Mouse (Mus musculus) MEL (cell line): ENCODE data around the gene Zfp3. TPM values are rescaled to one million over a fixed set of nuclear protein-coding genes. Genes with fewer than 3 reads are reported as not detected.

Experiments used
- DNase-seq: peaks from one replicate; pipeline ENCODE4 v3.0.0; 2011; ENCODE audit warnings: low read depth, low spot score
- H3K27ac ChIP-seq: 2 replicates; pipeline ENCODE4 v1.5.1; 2012; ENCODE audit warnings: low read depth, mild to moderate bottlenecking, control low read depth, low read length, moderate library complexity; ENCODE audit not compliant: control insufficient read depth
- H3K27me3 ChIP-seq, 2 experiments: fragments of 150-350 bp in 1 of 2; sonication (generic) in 1 of 2; 2 replicates each; pipeline ENCODE4 v1.6.1; 2012; ENCODE audit warnings: low read length in 2 of 2, mild to moderate bottlenecking in 2 of 2, improper control_type of control experiment in 1 of 2, moderate library complexity in 1 of 2; ENCODE audit not compliant: insufficient read depth in 2 of 2, control insufficient read depth in 1 of 2
- H3K36me3 ChIP-seq, 2 experiments: 2 replicates each; pipeline ENCODE4 v1.6.1; 2012 to 2014; ENCODE audit warnings: low read length in 2 of 2, improper control_type of control experiment in 1 of 2, inconsistent platforms in 1 of 2, mild to moderate bottlenecking in 1 of 2; ENCODE audit not compliant: insufficient read depth in 2 of 2, control insufficient read depth in 1 of 2
- H3K4me1 ChIP-seq, 2 experiments: fragments of 150-350 bp in 1 of 2; sonication (generic) in 1 of 2; 2 replicates each; pipeline ENCODE4 v1.6.1; 2012; ENCODE audit warnings: low read length in 2 of 2, improper control_type of control experiment in 1 of 2, mild to moderate bottlenecking in 1 of 2; ENCODE audit not compliant: insufficient read depth in 2 of 2, control insufficient read depth in 1 of 2
- H3K4me3 ChIP-seq, 2 experiments: fragments of 150-350 bp in 1 of 2; sonication (generic) in 1 of 2; 2 replicates each; pipeline ENCODE4 v1.5.1; 2012; ENCODE audit warnings: low read depth in 2 of 2, low read length in 2 of 2, mild to moderate bottlenecking in 2 of 2, moderate library complexity in 2 of 2, control low read depth in 1 of 2, improper control_type of control experiment in 1 of 2; ENCODE audit not compliant: control insufficient read depth in 1 of 2, insufficient read depth in 1 of 2
- H3K79me2 ChIP-seq: 2 replicates; pipeline ENCODE4 v1.6.1; 2012; ENCODE audit warnings: mild to moderate bottlenecking, low read length, moderate library complexity; ENCODE audit not compliant: control insufficient read depth, poor library complexity, insufficient read depth
- H3K9ac ChIP-seq: 2 replicates; pipeline ENCODE4 v1.6.1; 2012; ENCODE audit warnings: low read depth, mild to moderate bottlenecking, control low read depth, low read length, moderate library complexity; ENCODE audit not compliant: control insufficient read depth, poor library complexity, severe bottlenecking
- H3K9me3 ChIP-seq: fragments of 150-350 bp; sonication (generic); replicated peaks from 2 replicates; pipeline ENCODE4 v1.6.1; 2012; ENCODE audit warnings: mild to moderate bottlenecking, low read length, improper control_type of control experiment, moderate library complexity; ENCODE audit not compliant: insufficient read depth
- BHLHE40 ChIP-seq: IDR thresholded peaks from 2 replicates; pipeline ENCODE4 v1.6.1; 2012; ENCODE audit warnings: low read depth, mild to moderate bottlenecking, inconsistent platforms, low read length, improper control_type of control experiment, borderline replicate concordance
- CHD1 ChIP-seq: IDR thresholded peaks from 2 replicates; pipeline ENCODE4 v1.6.1; 2012; ENCODE audit warnings: low read depth, mild to moderate bottlenecking, inconsistent platforms, low read length, improper control_type of control experiment
- CHD2 ChIP-seq: IDR thresholded peaks from 2 replicates; pipeline ENCODE4 v1.6.1; 2011; ENCODE audit warnings: low read length, improper control_type of control experiment
- CTCF ChIP-seq, 3 experiments: IDR thresholded peaks in 2 of 3; conservative IDR thresholded peaks in 1 of 3; 2 replicates each; pipeline ENCODE4 v1.5.1; 2011 to 2012; ENCODE audit warnings: low read length in 3 of 3, low read depth in 2 of 3, mild to moderate bottlenecking in 2 of 3, improper control_type of control experiment in 1 of 3, inconsistent platforms in 1 of 3, mixed read lengths in 1 of 3, moderate library complexity in 1 of 3; ENCODE audit not compliant: control insufficient read depth in 1 of 3, insufficient read depth in 1 of 3, poor library complexity in 1 of 3, severe bottlenecking in 1 of 3
- E2F4 ChIP-seq: IDR thresholded peaks from 2 replicates; pipeline ENCODE4 v1.6.1; 2011; ENCODE audit warnings: low read depth, low read length, improper control_type of control experiment, borderline replicate concordance
- ETS1 ChIP-seq: IDR thresholded peaks from 2 replicates; pipeline ENCODE4 v1.6.1; 2012; ENCODE audit warnings: low read depth, mild to moderate bottlenecking, inconsistent platforms, low read length, improper control_type of control experiment, moderate library complexity
- HCFC1 ChIP-seq: IDR thresholded peaks from 2 replicates; pipeline ENCODE4 v1.6.1; 2012; ENCODE audit warnings: low read depth, mild to moderate bottlenecking, inconsistent platforms, low read length, improper control_type of control experiment, moderate library complexity
- JUND ChIP-seq: IDR thresholded peaks from 2 replicates; pipeline ENCODE4 v1.6.1; 2011; ENCODE audit warnings: low read depth, mild to moderate bottlenecking, improper control_type of control experiment, low read length
- MAFK ChIP-seq: IDR thresholded peaks from 2 replicates; pipeline ENCODE4 v1.6.1; 2011; ENCODE audit warnings: low read depth, mild to moderate bottlenecking, low read length, improper control_type of control experiment, borderline replicate concordance
- MAZ ChIP-seq: IDR thresholded peaks from 2 replicates; pipeline ENCODE4 v1.6.1; 2012; ENCODE audit warnings: low read depth, mild to moderate bottlenecking, inconsistent platforms, low read length, improper control_type of control experiment
- MEF2A ChIP-seq: IDR thresholded peaks from 2 replicates; pipeline ENCODE4 v1.6.1; 2014; ENCODE audit warnings: low read depth, mild to moderate bottlenecking, inconsistent platforms, low read length, improper control_type of control experiment; ENCODE audit not compliant: poor library complexity, insufficient replicate concordance, severe bottlenecking; ENCODE audit errors: extremely low read depth
- MYB ChIP-seq: IDR thresholded peaks from 2 replicates; pipeline ENCODE4 v1.6.1; 2011; ENCODE audit warnings: mild to moderate bottlenecking, low read depth, low read length, improper control_type of control experiment
- MYC ChIP-seq: IDR thresholded peaks from 2 replicates; pipeline ENCODE4 v1.6.1; 2011; ENCODE audit warnings: low read depth, mild to moderate bottlenecking, low read length, improper control_type of control experiment, moderate library complexity
- NELFE ChIP-seq: IDR thresholded peaks from 2 replicates; pipeline ENCODE4 v1.6.1; 2011; ENCODE audit warnings: low read depth, low read length, improper control_type of control experiment
- NRF1 ChIP-seq: IDR thresholded peaks from 2 replicates; pipeline ENCODE4 v1.6.1; 2014; ENCODE audit warnings: low read depth, mild to moderate bottlenecking, inconsistent platforms, low read length, improper control_type of control experiment, moderate library complexity; ENCODE audit not compliant: poor library complexity, insufficient read depth, severe bottlenecking
- POLR2AphosphoS2 ChIP-seq: IDR thresholded peaks from 2 replicates; pipeline ENCODE4 v1.6.1; 2011; ENCODE audit warnings: low read length, improper control_type of control experiment
- POLR2AphosphoS5 ChIP-seq: IDR thresholded peaks from 2 replicates; pipeline ENCODE4 v1.6.1; 2012; ENCODE audit warnings: low read depth, borderline replicate concordance, mild to moderate bottlenecking, inconsistent platforms, low read length, moderate library complexity, mixed read lengths
- RCOR1 ChIP-seq: IDR thresholded peaks from 2 replicates; pipeline ENCODE4 v1.6.1; 2012; ENCODE audit warnings: low read depth, mild to moderate bottlenecking, inconsistent platforms, low read length, improper control_type of control experiment
- SIN3A ChIP-seq: IDR thresholded peaks from 2 replicates; pipeline ENCODE4 v1.6.1; 2012; ENCODE audit warnings: low read length, improper control_type of control experiment, inconsistent platforms
- SMC3 ChIP-seq: IDR thresholded peaks from 2 replicates; pipeline ENCODE4 v1.6.1; 2011; ENCODE audit warnings: low read depth, low read length, improper control_type of control experiment
- TAL1 ChIP-seq: IDR thresholded peaks from 2 replicates; pipeline ENCODE4 v1.6.1; 2012; ENCODE audit warnings: mild to moderate bottlenecking, inconsistent platforms, low read length, moderate library complexity, mixed read lengths
- TBP ChIP-seq: IDR thresholded peaks from 2 replicates; pipeline ENCODE4 v1.8.0; 2011; ENCODE audit warnings: low read depth, low read length, improper control_type of control experiment
- USF1 ChIP-seq: IDR thresholded peaks from 2 replicates; pipeline ENCODE4 v1.6.1; 2014; ENCODE audit warnings: low read depth, mild to moderate bottlenecking, inconsistent platforms, low read length, improper control_type of control experiment, moderate library complexity
- USF2 ChIP-seq, 2 experiments: IDR thresholded peaks; 2 replicates each; pipeline ENCODE4 v1.6.1; 2011 to 2012; ENCODE audit warnings: improper control_type of control experiment in 2 of 2, low read length in 2 of 2, borderline replicate concordance in 1 of 2, inconsistent platforms in 1 of 2, low read depth in 1 of 2, mild to moderate bottlenecking in 1 of 2; ENCODE audit not compliant: insufficient read depth in 1 of 2
- ZKSCAN1 ChIP-seq: IDR thresholded peaks from 2 replicates; pipeline ENCODE4 v1.6.1; 2012; ENCODE audit warnings: low read depth, mild to moderate bottlenecking, inconsistent platforms, low read length, improper control_type of control experiment, moderate library complexity
- ZMIZ1 ChIP-seq: IDR thresholded peaks from 2 replicates; pipeline ENCODE4 v1.6.1; 2012; ENCODE audit warnings: low read depth, mild to moderate bottlenecking, inconsistent platforms, low read length, improper control_type of control experiment, moderate library complexity
- ZNF384 ChIP-seq: IDR thresholded peaks from 2 replicates; pipeline ENCODE4 v1.6.1; 2012; ENCODE audit warnings: low read depth, mild to moderate bottlenecking, inconsistent platforms, low read length, improper control_type of control experiment
- polyA plus RNA-seq, 2 experiments: library from polyadenylated mRNA; stranded (reverse) in 1 of 2; unstranded in 1 of 2; fragments of >175 nt in 1 of 2; fragments of >200 nt in 1 of 2; gene quantifications; 2 replicates each; pipeline versions ENCODE4 v1.2.1 to v1.2.4; 2012; ENCODE audit warnings: low replicate concordance in 2 of 2, low read depth in 1 of 2; ENCODE audit not compliant: insufficient read length in 2 of 2, insufficient read depth in 1 of 2, missing spikeins in 1 of 2
- total RNA-seq: library from RNA; depleted of rRNA; stranded (reverse); fragments of 300-350 nt; gene quantifications from 2 replicates; pipeline ENCODE4 v1.2.3, GENCODE M21; 2012

Zfp3 gene
- total and polyA plus RNA-seq, 3 experiments: 1.5 to 1.9 TPM; not detected in 1

DNA sequence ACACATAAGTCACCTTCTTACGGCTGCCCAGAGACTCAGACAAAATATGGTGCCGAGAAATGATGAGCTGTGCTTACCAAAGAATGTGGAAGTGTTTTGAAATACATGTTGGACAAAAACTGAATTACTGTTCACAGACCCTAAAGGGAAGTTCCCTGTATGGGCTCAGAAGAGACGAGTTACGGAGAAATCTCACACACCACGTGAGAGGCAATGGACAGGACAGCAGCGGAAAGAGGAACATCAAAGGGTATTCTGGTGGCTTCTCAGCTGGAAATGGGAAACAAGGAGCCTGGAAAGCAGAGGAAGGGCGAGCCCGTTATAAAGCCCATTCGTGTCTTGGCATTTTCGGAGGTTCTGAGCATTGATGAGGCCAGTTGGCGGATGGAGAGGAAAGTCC, 23.0 kb downstream of the Zfp3 start:
- DNase-seq: no peak
- H3K9ac ChIP-seq: no peak overlapping the region
- TF ChIP-seq SIN3A (no peak), ETS1 (no peak), TAL1 (no peak), RCOR1 (no peak), CHD2 (no peak), CTCF (IDR thresholded peaks at IDR 0.05 in 2 of 3, conservative IDR thresholded peaks at IDR 0.05 in 1 of 3; ENCODE audit: control insufficient read depth in 1 of 3, insufficient read depth in 1 of 3, low read depth in 2 of 3, low read length in 3 of 3, poor library complexity in 1 of 3, severe bottlenecking in 1 of 3) (no peak), ZNF384 (no peak), USF1 (no peak), TBP (no peak), BHLHE40 (no peak), MYB (no peak), JUND (no peak), MYC (no peak), MAZ (no peak), E2F4 (no peak), NELFE (no peak), USF2 (IDR thresholded peaks at IDR 0.05; ENCODE audit: borderline replicate concordance in 1 of 2, insufficient read depth in 1 of 2, low read depth in 1 of 2, low read length in 2 of 2) (no peak), NRF1 (no peak)
- TF ChIP-seq, all 39 proteins: peak for 0
- no peak overlapping the region for H3K27ac ChIP-seq
- H3K4me1 ChIP-seq: no peaks in the 10 kb centered on the region
- H3K36me3 ChIP-seq: no peaks in the 10 kb centered on the region
- H3K4me3 ChIP-seq: no peak overlapping the region
- no peaks in the 10 kb centered on the region for H3K9me3 ChIP-seq
- no peaks in the 10 kb centered on the region for H3K79me2 ChIP-seq
- peaks cover 8 to 11% of the 10 kb centered on the region in 2 experiments for H3K27me3 ChIP-seq

DNA sequence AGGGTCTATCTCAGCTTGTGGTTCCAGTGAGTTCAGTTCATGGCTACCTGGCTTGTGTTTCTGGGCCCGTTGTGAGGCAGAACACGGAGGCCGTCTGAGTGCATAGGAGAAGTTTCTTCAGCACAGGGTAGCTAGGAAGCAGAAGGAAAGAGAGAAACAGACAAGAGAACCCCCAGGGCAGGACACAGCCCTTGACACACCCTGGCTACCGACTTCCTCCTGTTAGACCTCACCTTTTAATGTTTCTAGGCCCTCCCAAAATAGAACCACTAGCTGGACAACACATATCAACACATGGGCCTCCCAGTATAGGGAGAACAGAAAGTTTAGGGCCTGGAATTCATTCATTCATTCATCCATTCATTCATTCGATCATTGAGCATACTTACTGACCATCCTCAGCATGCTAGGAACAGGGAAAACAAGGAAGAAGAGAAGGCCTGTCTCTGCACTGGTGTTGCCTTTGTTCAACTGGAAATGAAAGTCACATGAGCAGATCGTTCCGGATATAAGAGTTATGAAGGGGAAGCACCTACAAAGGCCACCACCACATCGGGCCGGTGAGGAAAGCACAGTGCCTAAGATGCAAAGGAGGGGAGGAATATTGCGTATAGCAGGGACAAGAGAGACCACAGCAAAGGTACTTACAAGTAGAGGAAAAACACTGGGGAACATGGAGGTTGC, 25.1 kb downstream of the Zfp3 start:
- Histone ChIP-seq H3K9me3 (no peaks in the 10 kb centered on the region), H3K27me3 (peaks cover 8 to 14% of the 10 kb centered on the region in 2 experiments), H3K36me3 (no peaks in the 10 kb centered on the region), H3K27ac (no peak overlapping the region), H3K9ac (no peak overlapping the region), H3K4me3 (no peak overlapping the region), H3K4me1 (no peaks in the 10 kb centered on the region), H3K79me2 (no peaks in the 10 kb centered on the region)
- TF ChIP-seq ETS1 (no peak), RCOR1 (no peak), ZKSCAN1 (no peak), ZNF384 (no peak), ZMIZ1 (no peak), MYC (no peak), MAFK (no peak), HCFC1 (no peak), SMC3 (no peak), CHD1 (no peak), POLR2AphosphoS5 (no peak), POLR2AphosphoS2 (no peak), MEF2A (no peak)
- DNase-seq: no peak
